Mouse (Mus musculus) embryonic facial prominence, embryonic 14.5 days (tissue): ENCODE results near the gene Jhy. TPM values are rescaled to one million over a fixed set of nuclear protein-coding genes. Genes with fewer than 3 reads are reported as not detected.
A peak's percentile ranks its signal among the peaks of the same experiment; 100 is the strongest.

Experiments
- ATAC-seq: fragments of 200-750 bp; cut with Nextera tagmentation; 2 replicates; pipeline ENCODE4 v1.8.0; 2017; ENCODE audit warnings: low read depth, moderate number of reproducible peaks, moderate TSS enrichment
- DNase-seq: peaks from one replicate; pipeline ENCODE4 v3.0.0-alpha.2; 2015; ENCODE audit warnings: low spot score
- H3K27ac ChIP-seq: fragments of 300-500 bp; sonication (generic); replicated peaks from 2 replicates; pipeline ENCODE4 v1.5.1; 2014; ENCODE audit warnings: low read depth, mild to moderate bottlenecking, low read length, moderate library complexity
- H3K27me3 ChIP-seq: fragments of 300-500 bp; sonication (generic); replicated peaks from 2 replicates; pipeline ENCODE4 v1.6.1; 2014; ENCODE audit warnings: low read length; ENCODE audit not compliant: control insufficient read depth, insufficient read depth
- H3K36me3 ChIP-seq: fragments of 300-500 bp; sonication (generic); 2 replicates; pipeline ENCODE4 v1.6.1; 2014; ENCODE audit warnings: low read length, mixed read lengths; ENCODE audit not compliant: control insufficient read depth, insufficient read depth
- H3K4me1 ChIP-seq: fragments of 300-500 bp; sonication (generic); 2 replicates; pipeline ENCODE4 v1.6.1; 2014; ENCODE audit warnings: antibody characterized with exemption, low read length; ENCODE audit not compliant: control insufficient read depth, insufficient read depth
- H3K4me2 ChIP-seq: fragments of 300-500 bp; sonication (generic); 2 replicates; pipeline ENCODE4 v1.6.1; 2014; ENCODE audit warnings: low read depth, mild to moderate bottlenecking, low read length, moderate library complexity, mixed read lengths
- H3K4me3 ChIP-seq: fragments of 300-500 bp; sonication (generic); 2 replicates; pipeline ENCODE4 v1.5.1; 2014; ENCODE audit warnings: low read depth, mild to moderate bottlenecking, low read length
- H3K9ac ChIP-seq: fragments of 300-500 bp; sonication (generic); 2 replicates; pipeline ENCODE4 v1.6.1; 2014; ENCODE audit warnings: low read depth, mild to moderate bottlenecking, low read length, moderate library complexity, mixed read lengths
- H3K9me3 ChIP-seq: fragments of 300-500 bp; sonication (generic); 2 replicates; pipeline ENCODE4 v1.6.1; 2016; ENCODE audit warnings: low read length; ENCODE audit not compliant: control insufficient read depth
- WGBS: fragments of 180-500 bp; shearing (Covaris S2); extraction: QIAGEN DNeasy Blood & Tissue Kit; methylation state at CpG from one replicate; pipeline ENCODE4 v1.1.7; 2014; 5-methylcytosine and 5-hydroxymethylcytosine counted together
- polyA plus RNA-seq: library from polyadenylated mRNA; unstranded; fragments of >200 nt; fragmentation: Nextera tagmentation; extraction: Ambion mirVana; gene quantifications from 2 replicates; pipeline ENCODE4 v1.2.1, GENCODE M21; 2014

Jhy gene
- polyA plus RNA-seq, 1 experiment from 2014 or later: 0.31 TPM

DNA sequence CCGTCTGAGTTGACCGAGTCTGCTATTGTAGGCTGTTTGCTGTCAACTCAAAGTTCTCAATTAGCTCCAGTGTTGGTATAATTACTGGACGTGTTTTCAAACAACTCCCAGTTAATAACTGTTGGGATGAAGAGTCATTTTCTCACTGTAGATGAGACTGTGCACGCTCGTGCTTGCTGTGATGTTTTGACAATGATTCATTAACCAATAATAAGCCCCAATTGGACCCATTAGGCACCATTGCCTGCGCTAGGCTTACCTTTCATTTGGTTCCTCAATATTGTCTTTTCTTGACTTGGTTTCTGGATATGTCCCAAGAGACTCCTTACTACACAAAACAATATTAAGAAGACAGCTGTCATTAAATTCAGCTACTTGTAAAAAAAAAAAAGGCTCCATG lies 71.5 kb downstream of the Jhy start:
- no peaks in the 10 kb centered on the region for H3K9me3 ChIP-seq
- H3K36me3 ChIP-seq: no peaks in the 10 kb centered on the region
- no peaks in the 10 kb centered on the region for H3K4me1 ChIP-seq
- H3K4me2 ChIP-seq: no peak overlapping the region
- ATAC-seq: no peak
- H3K4me3 ChIP-seq: no peak overlapping the region
- DNase-seq: no peak
- 0 out of 2 replicates have a peak, but pooled peaks cover 4% of the 10 kb centered on the region for H3K27me3 ChIP-seq
- H3K9ac ChIP-seq: no peak overlapping the region
- no peak overlapping the region for H3K27ac ChIP-seq
- 79% methylated on average over 6 of the region's 6 CpGs for WGBS

DNA sequence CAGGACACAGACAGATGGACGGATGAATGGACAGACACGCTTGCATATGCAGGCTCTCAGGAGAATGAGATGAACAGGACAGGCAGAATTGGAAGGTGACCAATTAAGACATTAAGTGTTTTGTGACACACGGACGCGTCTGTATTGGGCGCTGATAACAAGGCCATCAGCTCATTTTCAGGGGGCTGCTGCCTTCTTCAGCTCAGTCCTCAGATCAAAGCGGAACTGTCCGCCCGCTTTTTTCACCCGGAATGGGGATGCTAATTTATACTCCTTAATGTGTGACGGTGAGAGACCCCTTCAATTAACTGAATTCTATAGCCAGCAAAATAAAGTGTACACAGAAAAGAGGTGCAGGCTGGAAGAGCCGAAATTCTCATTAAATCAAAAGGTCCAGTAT lies 74.5 kb downstream of the Jhy start:
- WGBS: 68% methylated on average over 12 of the region's 12 CpGs
- Histone ChIP-seq H3K27me3 (peaks cover 24% of the 10 kb centered on the region), H3K4me1 (no peaks in the 10 kb centered on the region), H3K27ac (no peak overlapping the region), H3K9me3 (no peaks in the 10 kb centered on the region), H3K9ac (no peak overlapping the region), H3K36me3 (no peaks in the 10 kb centered on the region), H3K4me2 (no peak overlapping the region), H3K4me3 (no peak overlapping the region)
- DNase-seq (no peak), ATAC-seq (no peak)

GRCm38 (mm10) chr9:40885669-40886068 lies 78.2 kb downstream of the Jhy start:
- peaks cover 50% of the 10 kb centered on the region for H3K27me3 ChIP-seq

GRCm38 (mm10) chr9:40878998-40879397 lies 84.9 kb downstream of the Jhy start:
- H3K9ac ChIP-seq: no peak overlapping the region
- H3K27me3 ChIP-seq: peaks cover 92% of the 10 kb centered on the region
- H3K4me2 ChIP-seq: no peak overlapping the region
- DNase-seq (no peak), ATAC-seq (no peak)
- under 1% methylated on average over 14 of the region's 14 CpGs for WGBS
- H3K36me3 ChIP-seq: no peaks in the 10 kb centered on the region
- H3K4me3 ChIP-seq: no peak overlapping the region
- H3K4me1 ChIP-seq: no peaks in the 10 kb centered on the region
- H3K9me3 ChIP-seq: no peaks in the 10 kb centered on the region
- no peak overlapping the region for H3K27ac ChIP-seq

More at GRCm38 (mm10) chr9:40885669-40886068, 78.2 kb downstream of the Jhy start:
- Histone ChIP-seq H3K27ac (no peak overlapping the region), H3K4me3 (no peak overlapping the region), H3K9ac (no peak overlapping the region), H3K9me3 (no peaks in the 10 kb centered on the region), H3K4me2 (no peak overlapping the region), H3K4me1 (no peaks in the 10 kb centered on the region), H3K36me3 (no peaks in the 10 kb centered on the region)
- DNase-seq (no peak), ATAC-seq (no peak)
- WGBS: 53% methylated on average over 10 of the region's 10 CpGs

DNA sequence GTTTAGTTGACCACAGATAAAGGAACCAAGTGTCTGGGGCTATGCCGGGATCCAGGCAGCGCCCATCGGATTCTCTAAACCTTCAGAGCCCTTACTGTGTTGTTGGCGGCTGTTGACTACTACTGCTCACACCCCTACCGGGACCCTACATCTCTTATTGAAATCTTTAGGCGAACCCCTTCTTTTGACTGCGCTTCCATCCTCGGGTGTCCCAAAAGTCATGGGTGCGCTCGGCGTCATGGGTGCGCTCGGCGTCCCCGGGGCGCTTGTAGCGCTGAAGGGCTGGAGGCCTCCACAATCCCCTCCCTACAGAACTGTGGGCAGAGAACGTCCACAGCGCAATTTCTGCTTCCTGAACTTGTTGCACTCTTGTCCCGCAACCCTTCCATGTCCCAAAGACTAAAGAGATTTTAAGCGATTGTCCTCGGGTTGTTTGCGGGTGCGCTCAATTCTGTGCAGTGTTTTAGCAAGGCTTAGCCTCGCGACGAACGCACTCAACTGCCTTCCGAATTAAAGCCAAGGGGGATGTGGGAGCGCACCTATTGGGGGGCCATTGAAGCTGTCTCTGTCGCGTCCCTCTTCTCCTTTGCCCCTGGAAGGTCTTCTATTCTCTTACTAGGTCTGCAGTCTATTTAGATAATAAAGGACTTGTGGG lies 85.5 kb downstream of the Jhy start:
- Histone ChIP-seq H3K27me3 (peaks cover 98% of the 10 kb centered on the region), H3K4me2 (no peak overlapping the region), H3K9me3 (no peaks in the 10 kb centered on the region), H3K27ac (no peak overlapping the region), H3K4me1 (no peaks in the 10 kb centered on the region), H3K4me3 (peak overlapping the region; percentile 31), H3K9ac (no peak overlapping the region), H3K36me3 (no peaks in the 10 kb centered on the region)
- ATAC-seq: no peak
- no peak for DNase-seq
- WGBS: 2% methylated on average over 32 of the region's 32 CpGs

- Histone ChIP-seq H3K27ac (no peak overlapping the region), H3K4me3 (peak overlapping the region; percentile 31), H3K9me3 (no peaks in the 10 kb centered on the region), H3K4me2 (peak overlapping the region; percentile 42), H3K36me3 (no peaks in the 10 kb centered on the region), H3K4me1 (no peaks in the 10 kb centered on the region), H3K27me3 (peaks cover 98% of the 10 kb centered on the region), H3K9ac (no peak overlapping the region)
- no peak for ATAC-seq
- no peak for DNase-seq
- 0% methylated on average over 18 of the region's 29 CpGs for WGBS
Observed at GRCm38 (mm10) chr9:40877881-40878235, 86.1 kb downstream of the Jhy start.

- Histone ChIP-seq H3K9me3 (no peaks in the 10 kb centered on the region), H3K9ac (no peak overlapping the region), H3K27me3 (peaks cover 99% of the 10 kb centered on the region), H3K27ac (no peak overlapping the region), H3K4me1 (no peaks in the 10 kb centered on the region), H3K4me2 (peak overlapping the region; percentile 42), H3K4me3 (peak overlapping the region; percentile 31), H3K36me3 (no peaks in the 10 kb centered on the region)
- ATAC-seq: no peak
- WGBS: 2% methylated on average over 42 of the region's 42 CpGs
- no peak for DNase-seq
Observed at GRCm38 (mm10) chr9:40877146-40877880, 86.6 kb downstream of the Jhy start.

DNA sequence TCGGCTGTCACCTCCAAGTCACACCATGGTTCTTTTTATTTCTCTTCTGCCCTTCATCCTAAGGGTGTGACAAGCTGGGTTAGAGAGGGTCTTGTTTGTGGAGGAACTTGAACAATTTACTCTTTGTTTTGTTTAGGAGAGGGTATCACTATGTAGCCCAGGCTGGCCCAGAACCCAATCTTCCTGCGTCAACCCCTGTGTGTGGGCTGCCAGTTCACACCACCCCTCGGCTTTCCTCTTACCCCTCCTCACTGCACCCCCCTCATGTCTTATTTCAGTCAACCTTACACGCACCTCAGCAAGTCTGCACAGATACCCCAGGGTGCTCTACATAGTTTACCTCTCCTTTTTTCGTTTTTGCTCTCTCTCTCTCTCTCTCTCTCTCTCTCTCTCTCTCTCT lies 87.2 kb downstream of the Jhy start:
- no peak overlapping the region for H3K4me3 ChIP-seq
- 4% methylated on average over 5 of the region's 5 CpGs for WGBS
- H3K27ac ChIP-seq: no peak overlapping the region
- H3K4me2 ChIP-seq: no peak overlapping the region
- H3K9ac ChIP-seq: no peak overlapping the region
- no peak for ATAC-seq
- peaks cover 99% of the 10 kb centered on the region for H3K27me3 ChIP-seq
- DNase-seq: no peak
- no peaks in the 10 kb centered on the region for H3K4me1 ChIP-seq
- no peaks in the 10 kb centered on the region for H3K36me3 ChIP-seq
- H3K9me3 ChIP-seq: no peaks in the 10 kb centered on the region

GRCm38 (mm10) chr9:40876164-40876563 lies 87.8 kb downstream of the Jhy start:
- no peak overlapping the region for H3K4me2 ChIP-seq
- H3K4me3 ChIP-seq: no peak overlapping the region
- no peak for ATAC-seq
- no peaks in the 10 kb centered on the region for H3K36me3 ChIP-seq
- no peak overlapping the region for H3K27ac ChIP-seq
- no peak overlapping the region for H3K9ac ChIP-seq
- no peaks in the 10 kb centered on the region for H3K4me1 ChIP-seq
- WGBS: under 1% methylated on average over 26 of the region's 29 CpGs
- no peaks in the 10 kb centered on the region for H3K9me3 ChIP-seq
- DNase-seq: no peak
- H3K27me3 ChIP-seq: peaks cover 99% of the 10 kb centered on the region
